Mouse (Mus musculus) limb, embryonic 12.5 days (tissue): ENCODE results near the gene Prr11. TPM values are rescaled to one million over a fixed set of nuclear protein-coding genes. Genes with fewer than 3 reads are reported as not detected.

Experiments used
- ATAC-seq: fragments of 200-750 bp; cut with Nextera tagmentation; 2 replicates; pipeline ENCODE4 v1.8.0; 2017; ENCODE audit warnings: low read depth, moderate TSS enrichment; ENCODE audit not compliant: insufficient number of reproducible peaks, insufficient read depth, low FRiP score, low TSS enrichment
- H3K27ac ChIP-seq: fragments of 300-500 bp; sonication (generic); 2 replicates; pipeline ENCODE4 v1.5.1; 2016; ENCODE audit warnings: mild to moderate bottlenecking, moderate library complexity
- H3K27me3 ChIP-seq: fragments of 300-500 bp; sonication (generic); 2 replicates; pipeline ENCODE4 v1.6.1; 2016; ENCODE audit warnings: mild to moderate bottlenecking, moderate library complexity
- H3K36me3 ChIP-seq: fragments of 300-500 bp; sonication (generic); 2 replicates; pipeline ENCODE4 v1.6.1; 2016; ENCODE audit warnings: mild to moderate bottlenecking, moderate library complexity
- H3K4me1 ChIP-seq: fragments of 300-500 bp; sonication (generic); replicated peaks from 2 replicates; pipeline ENCODE4 v1.6.1; 2016
- H3K4me2 ChIP-seq: fragments of 300-500 bp; sonication (generic); 2 replicates; pipeline ENCODE4 v1.6.1; 2016; ENCODE audit warnings: mild to moderate bottlenecking, moderate library complexity
- H3K4me3 ChIP-seq: fragments of 300-500 bp; sonication (generic); replicated peaks from 2 replicates; pipeline ENCODE4 v1.5.1; 2016; ENCODE audit warnings: mild to moderate bottlenecking
- H3K9ac ChIP-seq: fragments of 300-500 bp; sonication (generic); replicated peaks from 2 replicates; pipeline ENCODE4 v1.6.1; 2016; ENCODE audit warnings: mild to moderate bottlenecking, moderate library complexity
- H3K9me3 ChIP-seq: fragments of 300-500 bp; sonication (generic); 2 replicates; pipeline ENCODE4 v1.6.1; 2016; ENCODE audit warnings: mild to moderate bottlenecking, moderate library complexity
- WGBS: fragments of 180-500 bp; shearing (Covaris S2); methylation state at CpG from one replicate; pipeline ENCODE4 v1.1.7; 2016; 5-methylcytosine and 5-hydroxymethylcytosine counted together
- polyA plus RNA-seq: library from polyadenylated mRNA; unstranded; fragments of >200 nt; fragmentation: Nextera tagmentation; extraction: Ambion mirVana; gene quantifications from 2 replicates; pipeline ENCODE4 v1.2.1, GENCODE M21; 2016

The Prr11 gene
- polyA plus RNA-seq, result 7.4 and 9.4 TPM in 2 replicates

GRCm38 (mm10) chr11:87108409-87108754 lies at the start of gene Prr11:
Gene Prr11 (minus strand): TSS chr11:87108708.
- peak within 1 kb of the TSS; percentile 99 for H3K9ac ChIP-seq
- ATAC-seq, result no peak
- H3K4me1 ChIP-seq, result peaks cover 26% of the 10 kb centered on the region
- under 1% methylated on average over 14 of the region's 14 CpGs for WGBS
- H3K4me3 ChIP-seq, result peak within 1 kb of the TSS; percentile 96
- peaks cover 37% of the 10 kb centered on the region for H3K36me3 ChIP-seq
- H3K4me2 ChIP-seq, result peak within 1 kb of the TSS; percentile 68
- peak within 1 kb of the TSS; percentile 98 for H3K27ac ChIP-seq
- H3K27me3 ChIP-seq, result no peaks in the 10 kb centered on the region
- H3K9me3 ChIP-seq, result no peaks in the 10 kb centered on the region

GRCm38 (mm10) chr11:87158012-87158411 lies 49.5 kb upstream of the Prr11 start:
- ATAC-seq, result no peak
- no peaks in the 10 kb centered on the region for H3K27me3 ChIP-seq
- peaks cover 28% of the 10 kb centered on the region for H3K36me3 ChIP-seq
- no peak overlapping the region for H3K27ac ChIP-seq
- no peak overlapping the region for H3K9ac ChIP-seq
- no peaks in the 10 kb centered on the region for H3K4me1 ChIP-seq
- no peak overlapping the region for H3K4me3 ChIP-seq
- no peak overlapping the region for H3K4me2 ChIP-seq
- no peaks in the 10 kb centered on the region for H3K9me3 ChIP-seq
- 94% methylated on average over 2 of the region's 2 CpGs for WGBS

DNA sequence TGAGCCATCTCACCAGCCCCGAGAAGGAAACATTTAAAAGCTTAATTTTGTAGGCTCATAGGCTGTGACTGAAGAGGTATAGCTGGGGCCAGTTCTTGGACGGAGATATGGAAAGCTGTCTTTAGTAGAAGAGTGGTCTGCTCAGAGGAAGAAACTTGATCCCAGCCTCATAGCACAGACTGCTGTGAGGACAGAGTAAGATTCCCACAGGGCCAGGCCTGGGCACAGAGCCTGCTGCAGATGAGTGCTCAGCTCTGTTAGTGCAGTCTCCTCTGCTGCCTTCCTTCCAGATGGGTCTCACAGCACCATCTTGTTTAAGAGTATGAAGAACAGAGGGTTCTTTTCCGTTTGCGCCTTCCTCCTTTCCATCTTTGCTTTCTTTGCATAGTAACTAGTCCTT lies 27.7 kb upstream of the Prr11 start:
- H3K4me1 ChIP-seq, result no peaks in the 10 kb centered on the region
- no peak overlapping the region for H3K4me3 ChIP-seq
- H3K36me3 ChIP-seq, result peaks cover 12% of the 10 kb centered on the region
- H3K4me2 ChIP-seq, result no peak overlapping the region
- 91% methylated on average over 4 of the region's 4 CpGs for WGBS
- no peak for ATAC-seq
- no peaks in the 10 kb centered on the region for H3K9me3 ChIP-seq
- no peak overlapping the region for H3K27ac ChIP-seq
- H3K9ac ChIP-seq, result no peak overlapping the region
- no peaks in the 10 kb centered on the region for H3K27me3 ChIP-seq

DNA sequence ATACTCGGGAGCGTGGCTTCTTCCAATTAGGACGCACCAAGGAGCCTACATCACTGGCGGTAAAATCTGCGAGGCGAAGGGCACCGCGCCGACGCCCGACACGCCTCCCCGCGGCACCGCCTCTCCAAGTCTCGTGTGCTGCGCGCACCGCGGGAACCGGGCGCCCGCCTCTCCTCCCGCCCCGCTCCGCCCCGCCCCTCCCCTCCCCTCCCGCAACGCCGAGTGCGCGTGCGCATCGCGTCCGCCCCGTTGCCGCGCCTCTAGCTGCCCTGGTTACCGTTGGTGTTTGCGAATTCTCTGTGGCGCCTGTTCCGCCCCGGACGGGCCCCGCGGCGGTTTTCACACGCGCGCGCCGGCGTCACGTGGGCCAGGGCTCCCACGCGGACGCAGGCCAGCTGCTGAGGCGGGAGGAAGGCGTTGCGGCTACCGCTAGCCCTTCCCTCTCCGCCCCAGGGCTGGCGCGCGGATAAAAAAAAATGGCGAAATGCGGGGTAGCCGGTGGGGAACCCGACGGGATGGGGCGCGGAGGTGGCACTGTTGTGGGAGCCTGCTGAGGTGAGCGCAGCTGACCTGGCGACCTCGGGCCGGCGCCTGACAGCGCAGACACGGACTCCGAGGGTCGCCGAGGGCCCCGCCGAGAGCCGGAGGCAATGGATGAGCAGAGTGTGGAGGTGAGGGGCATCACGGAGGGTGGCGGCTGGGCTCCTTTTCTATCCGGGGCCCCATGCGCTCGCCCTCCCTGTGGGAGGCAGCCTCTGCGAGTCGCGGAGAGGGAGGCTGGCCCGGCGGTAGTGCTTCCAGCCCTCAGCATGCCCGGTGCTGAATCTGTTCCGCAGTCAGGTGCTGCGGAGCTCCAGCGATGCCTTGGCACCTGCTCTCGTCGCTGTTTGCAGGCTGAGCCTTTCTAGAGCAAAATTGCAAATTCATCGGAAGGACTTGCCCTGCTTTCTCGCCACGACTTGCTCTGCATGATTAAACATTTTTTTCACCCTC lies 18.6 kb upstream of the Prr11 start, which contains the start of gene Trim37:
Gene Trim37, plus strand, starts transcription at position 254 of the 993 bp plus-strand sequence.
- H3K27ac ChIP-seq, result peak within 1 kb of the TSS; percentile 89
- H3K9me3 ChIP-seq, result no peaks in the 10 kb centered on the region
- peak within 1 kb of the TSS; percentile 75 for H3K9ac ChIP-seq
- WGBS, result under 1% methylated on average over 98 of the region's 105 CpGs
- peak; percentile 94 for ATAC-seq
- H3K36me3 ChIP-seq, result peaks cover 27% of the 10 kb centered on the region
- no peaks in the 10 kb centered on the region for H3K27me3 ChIP-seq
- peak within 1 kb of the TSS; percentile 88 for H3K4me3 ChIP-seq
- H3K4me1 ChIP-seq, result peaks cover 19% of the 10 kb centered on the region
- peak within 1 kb of the TSS; percentile 74 for H3K4me2 ChIP-seq

DNA sequence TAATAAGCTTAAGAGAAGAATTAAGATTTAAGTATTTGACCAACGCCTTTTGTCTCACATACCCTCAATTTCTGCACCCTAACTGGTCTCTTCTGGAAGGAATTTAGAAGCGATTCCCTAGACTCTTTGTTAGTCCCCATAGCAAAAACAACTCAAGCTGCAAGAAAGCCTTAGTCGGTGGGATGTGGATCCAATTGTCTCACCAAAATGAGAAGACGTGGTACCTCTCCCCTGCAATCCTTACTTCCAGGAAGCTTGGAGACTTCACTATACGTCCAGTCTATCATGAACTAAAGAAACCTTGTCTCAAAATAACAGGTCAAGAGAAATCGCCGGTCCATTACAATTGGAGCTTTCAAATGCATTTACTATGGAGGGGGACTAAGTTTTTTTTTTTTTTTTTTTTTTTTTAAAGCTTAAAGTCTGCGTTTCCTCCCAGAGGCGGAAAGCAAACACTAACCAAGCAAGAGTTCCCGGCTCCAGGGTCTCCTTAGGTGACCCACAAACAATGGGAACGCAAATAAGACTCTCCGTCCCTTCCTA lies 17.8 kb upstream of the Prr11 start:
- Histone ChIP-seq H3K4me1 (peaks cover 19% of the 10 kb centered on the region), H3K36me3 (peaks cover 35% of the 10 kb centered on the region), H3K4me2 (peak overlapping the region; percentile 74), H3K27me3 (no peaks in the 10 kb centered on the region), H3K4me3 (peak overlapping the region; percentile 88), H3K27ac (peak overlapping the region; percentile 89), H3K9ac (peak overlapping the region; percentile 75), H3K9me3 (no peaks in the 10 kb centered on the region)
- no peak for ATAC-seq
- 1% methylated on average over 12 of the region's 12 CpGs for WGBS

DNA sequence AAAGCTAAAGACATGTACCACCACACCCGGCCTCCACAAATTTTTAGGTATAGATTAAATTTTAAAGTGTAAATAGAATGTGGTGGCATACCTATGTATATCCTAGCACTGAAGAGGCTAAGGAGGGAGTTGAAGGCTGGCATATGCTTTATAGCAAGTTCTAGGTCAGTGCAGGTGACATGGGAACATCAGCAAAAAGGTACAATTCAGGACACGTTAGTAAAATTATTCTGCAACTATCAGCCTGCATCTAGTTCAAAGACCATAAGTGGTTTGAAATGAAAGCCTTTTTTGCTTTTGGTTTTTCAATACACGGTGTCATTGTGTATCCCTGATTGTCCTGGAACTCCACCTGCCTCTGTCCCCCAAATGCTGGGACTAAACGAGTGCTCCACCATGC lies 17.1 kb upstream of the Prr11 start:
- Histone ChIP-seq H3K4me3 (peak overlapping the region; percentile 88), H3K4me2 (peak overlapping the region; percentile 74), H3K36me3 (peaks cover 43% of the 10 kb centered on the region), H3K9ac (no peak overlapping the region), H3K27ac (peak overlapping the region; percentile 89; the same call in 1 of the 2 replicates), H3K27me3 (no peaks in the 10 kb centered on the region), H3K9me3 (no peaks in the 10 kb centered on the region), H3K4me1 (peaks cover 19% of the 10 kb centered on the region)
- no peak for ATAC-seq
- WGBS, result 56% methylated on average over 4 of the region's 4 CpGs

DNA sequence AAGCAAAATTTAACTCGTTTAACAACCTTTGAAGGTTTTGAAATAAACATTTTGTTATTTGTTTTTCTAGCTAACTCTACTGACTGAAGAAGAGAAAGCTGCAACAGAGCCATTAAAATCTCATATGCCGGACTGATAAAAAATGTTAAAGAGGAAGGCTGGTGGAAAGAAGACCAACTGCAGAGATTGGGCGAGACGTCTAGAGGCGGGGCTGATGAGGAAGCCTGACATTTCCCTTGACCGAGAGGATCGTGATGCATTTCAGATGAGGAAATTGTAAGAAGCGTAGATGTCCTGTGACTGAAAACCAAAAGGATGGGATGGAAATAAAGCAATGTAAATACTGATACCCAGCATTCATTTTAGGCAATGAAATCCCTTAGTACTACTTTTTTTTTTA lies 13.4 kb upstream of the Prr11 start:
- Histone ChIP-seq H3K4me1 (peaks cover 8% of the 10 kb centered on the region), H3K9ac (no peak overlapping the region), H3K4me2 (no peak overlapping the region), H3K4me3 (no peak overlapping the region), H3K27ac (no peak overlapping the region), H3K36me3 (peaks cover 71% of the 10 kb centered on the region), H3K9me3 (no peaks in the 10 kb centered on the region), H3K27me3 (no peaks in the 10 kb centered on the region)
- 87% methylated on average over 8 of the region's 8 CpGs for WGBS
- ATAC-seq, result no peak

GRCm38 (mm10) chr11:87110172-87110909 lies 1.8 kb upstream of the Prr11 start:
- Histone ChIP-seq H3K36me3 (peaks cover 38% of the 10 kb centered on the region), H3K9me3 (no peaks in the 10 kb centered on the region), H3K27me3 (no peaks in the 10 kb centered on the region), H3K27ac (peak overlapping the region; percentile 98), H3K4me2 (peak overlapping the region; percentile 67), H3K4me1 (peaks cover 26% of the 10 kb centered on the region), H3K4me3 (peak overlapping the region; percentile 96), H3K9ac (peak overlapping the region; percentile 99)
- 9% methylated on average over 9 of the region's 9 CpGs for WGBS
- ATAC-seq, result no peak

GRCm38 (mm10) chr11:87109519-87110171 lies 1.1 kb upstream of the Prr11 start:
- peak overlapping the region; percentile 67 for H3K4me2 ChIP-seq
- H3K4me1 ChIP-seq, result peaks cover 26% of the 10 kb centered on the region
- H3K9ac ChIP-seq, result peak overlapping the region; percentile 99
- no peak for ATAC-seq
- H3K36me3 ChIP-seq, result peaks cover 38% of the 10 kb centered on the region
- peak overlapping the region; percentile 98 for H3K27ac ChIP-seq
- no peaks in the 10 kb centered on the region for H3K9me3 ChIP-seq
- peak overlapping the region; percentile 96 for H3K4me3 ChIP-seq
- under 1% methylated on average over 42 of the region's 42 CpGs for WGBS
- H3K27me3 ChIP-seq, result no peaks in the 10 kb centered on the region

GRCm38 (mm10) chr11:87108755-87109518 lies 429 bp upstream of the Prr11 start, which contains the start of gene Ska2:
Gene Ska2 (plus strand): TSS chr11:87109234.
- H3K27me3 ChIP-seq, result no peaks in the 10 kb centered on the region

More at GRCm38 (mm10) chr11:87108755-87109518, 429 bp upstream of the Prr11 start, which contains the start of gene Ska2:
- ATAC-seq, result peak; percentile 99
- Histone ChIP-seq H3K4me2 (peak within 1 kb of the TSS; percentile 68), H3K36me3 (peaks cover 38% of the 10 kb centered on the region), H3K4me1 (peaks cover 26% of the 10 kb centered on the region), H3K4me3 (peak within 1 kb of the TSS; percentile 96), H3K27ac (peak within 1 kb of the TSS; percentile 98), H3K9ac (peak within 1 kb of the TSS; percentile 99), H3K9me3 (no peaks in the 10 kb centered on the region)
- under 1% methylated on average over 40 of the region's 40 CpGs for WGBS
